Mouse (Mus musculus): ENCODE measurements around the gene Col16a1.

GRCm38 (mm10) chr4:130056011-130056322 is 8.3 kb downstream of the Col16a1 start:
- TF ChIP-seq CTCF (conservative IDR thresholded peaks at IDR 0.05; ENCODE audit: insufficient read depth, insufficient read length, low read depth, low read length) (no peak), POLR2A (IDR thresholded peaks at IDR 0.05; ENCODE audit: low read depth, low read length) (no peak)
